Mouse (Mus musculus): ENCODE data around the gene Tmod3.

- TF ChIP-seq CTCF (IDR thresholded peaks at IDR 0.05; ENCODE audit: low read depth, low read length) (no peak), POLR2A (IDR thresholded peaks at IDR 0.05; ENCODE audit: borderline replicate concordance, low read depth, low read length) (no peak)
Measured at GRCm38 (mm10) chr9:75599191-75599841, 39.9 kb upstream of the Tmod3 start.
